Mouse (Mus musculus): Measurements from ENCODE around the gene Oip5.
"Not testable (repeated sequence)": the region's sequence is repeated elsewhere in the genome, so short reads cannot be mapped to it uniquely, and the experiment has no call there.

Gene Oip5

DNA sequence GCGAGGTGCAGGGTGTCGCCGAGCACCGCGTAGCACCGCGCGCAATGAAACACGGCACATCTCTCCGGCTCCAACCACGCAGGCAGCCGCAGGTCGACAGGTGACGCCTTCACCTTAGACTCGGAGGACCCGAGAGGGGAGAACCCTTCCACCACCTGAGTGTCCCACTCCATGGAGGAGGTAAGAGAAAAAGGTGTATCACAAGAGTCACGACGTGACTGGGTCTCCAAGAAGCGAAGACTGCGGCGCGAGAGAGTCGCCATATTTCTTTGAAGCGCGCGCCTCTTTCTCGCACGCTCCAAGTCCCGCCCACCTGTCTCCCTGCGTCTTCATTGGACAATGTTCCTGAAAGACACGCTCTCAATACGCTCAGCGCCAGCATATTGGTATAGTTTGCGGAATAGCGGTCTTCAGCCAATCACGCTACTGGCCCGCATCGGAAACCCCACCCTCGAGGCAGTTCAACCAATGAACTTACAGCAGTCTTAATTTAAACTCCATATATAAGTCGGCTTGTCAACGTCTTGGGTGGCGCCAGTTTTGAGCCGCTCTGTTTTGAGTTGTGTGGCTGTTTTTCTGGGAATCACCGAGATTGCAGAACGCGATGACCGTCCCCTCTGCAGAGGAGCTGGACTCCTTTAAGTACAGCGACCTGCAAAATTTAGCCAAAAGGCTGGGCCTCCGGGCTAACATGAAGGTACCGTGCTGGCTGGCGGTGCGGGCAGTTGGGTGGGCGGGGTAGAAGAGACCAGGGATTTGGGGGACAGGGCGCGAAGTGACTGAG is at the start of gene Oip5, which contains the start of gene Nusap1:
Gene Oip5, minus strand, starts transcription at position 271 of the 784 bp plus-strand sequence.
Gene Nusap1, plus strand, starts transcription at position 100 of the 784 bp plus-strand sequence.
- DNase-seq (ENCODE audit: low spot score), result peak; percentile 96

DNA sequence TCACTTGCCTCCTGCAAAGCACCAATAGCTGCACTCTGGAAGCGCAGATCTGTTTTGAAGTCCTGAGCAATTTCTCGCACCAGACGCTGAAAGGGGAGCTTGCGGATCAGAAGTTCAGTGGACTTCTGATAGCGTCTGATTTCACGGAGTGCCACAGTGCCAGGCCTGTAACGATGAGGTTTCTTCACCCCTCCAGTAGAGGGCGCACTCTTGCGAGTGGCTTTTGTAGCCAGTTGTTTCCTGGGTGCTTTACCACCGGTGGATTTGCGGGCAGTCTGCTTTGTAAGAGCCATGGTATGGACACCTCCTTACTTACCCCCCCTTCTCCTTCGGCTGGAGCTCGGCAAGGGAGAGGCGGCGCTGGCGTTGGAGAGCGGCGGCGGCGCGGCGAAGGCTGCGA is 47.5 kb upstream of the Oip5 start:
- not testable (repeated sequence) for DNase-seq (ENCODE audit: low spot score)

DNA sequence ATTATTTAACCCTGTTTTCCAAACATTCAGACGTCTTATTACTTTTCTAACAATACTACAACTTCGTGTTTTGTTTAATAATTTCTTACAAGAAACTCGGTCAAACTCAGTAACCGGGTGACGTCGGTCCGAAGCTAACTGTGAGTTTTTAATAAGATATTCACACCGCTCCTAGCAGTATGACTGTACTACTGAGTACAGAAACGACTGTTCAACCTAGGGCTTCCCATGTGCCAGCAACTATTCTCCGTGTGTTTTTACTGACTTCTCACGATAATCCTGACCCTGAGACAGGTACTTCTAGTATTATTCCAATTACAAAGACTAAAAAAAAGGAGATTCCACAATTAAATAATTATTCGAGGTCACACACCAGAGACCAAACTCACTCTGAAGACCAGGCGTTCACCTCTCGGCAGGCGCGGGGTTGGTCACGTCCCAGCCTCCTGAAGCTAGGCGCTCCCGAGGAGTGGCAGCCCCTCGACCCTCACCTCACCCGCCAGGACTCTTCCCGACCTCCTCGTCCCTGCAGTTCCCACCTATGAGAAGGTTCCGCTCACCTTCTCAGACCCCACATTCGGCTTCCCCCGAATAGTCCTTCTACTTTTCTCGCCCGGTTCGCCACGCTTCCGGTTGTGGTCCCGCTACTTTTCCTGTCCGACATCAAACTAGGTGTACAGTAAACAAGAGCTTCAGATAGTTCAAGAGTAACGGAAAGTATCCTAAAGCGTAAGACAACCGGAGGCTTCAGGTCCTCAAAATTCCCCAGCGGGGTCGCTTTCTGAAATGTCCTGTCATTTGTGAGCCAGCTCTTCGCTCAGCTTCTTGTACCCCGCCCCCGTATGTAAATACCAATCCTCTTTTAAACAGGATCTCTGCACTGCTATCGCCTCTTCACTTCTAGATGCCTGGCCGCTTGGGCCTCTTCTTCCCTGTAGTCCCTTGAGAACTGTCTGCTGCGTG is 44.2 kb upstream of the Oip5 start, which contains the start of gene Ndufaf1:
Gene Ndufaf1, minus strand, starts transcription at position 608 of the 963 bp plus-strand sequence.
- peak; percentile 82 for DNase-seq (ENCODE audit: low spot score)

DNA sequence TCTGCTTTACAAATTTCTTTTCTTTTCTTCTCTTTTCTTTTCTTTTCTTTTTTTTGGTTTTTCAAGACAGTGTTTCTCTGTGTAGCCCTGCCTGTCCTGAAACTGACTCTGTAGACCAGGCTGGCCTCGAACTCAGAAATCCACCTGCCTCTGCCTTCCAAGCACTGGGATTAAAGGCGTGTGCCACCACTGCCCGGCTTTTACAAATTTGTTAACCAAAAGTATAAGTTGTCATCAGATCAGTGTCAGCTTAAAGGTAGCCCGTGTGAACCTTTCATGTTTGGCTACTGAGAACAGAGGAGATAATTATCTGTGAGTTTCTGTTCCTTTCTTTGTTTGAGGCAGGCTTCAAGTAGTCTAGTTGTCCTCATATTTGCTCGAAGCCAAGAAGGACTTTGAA is 26.0 kb upstream of the Oip5 start:
- DNase-seq (ENCODE audit: low spot score), result no peak

GRCm38 (mm10) chr2:119641214-119641912 is 23.1 kb upstream of the Oip5 start:
- DNase-seq (ENCODE audit: low spot score), result no peak

GRCm38 (mm10) chr2:119636781-119637180 is 18.5 kb upstream of the Oip5 start:
- DNase-seq (ENCODE audit: low spot score), result no peak

- no peak for DNase-seq (ENCODE audit: low spot score)
Measured at GRCm38 (mm10) chr2:119621302-119621701, 3.0 kb upstream of the Oip5 start.

- not testable (repeated sequence) for DNase-seq (ENCODE audit: low spot score)
Measured at GRCm38 (mm10) chr2:119619002-119619401, 733 bp upstream of the Oip5 start.

GRCm38 (mm10) chr2:119617841-119618198 is 449 bp downstream of the Oip5 start:
- no peak for DNase-seq (ENCODE audit: low spot score)

DNA sequence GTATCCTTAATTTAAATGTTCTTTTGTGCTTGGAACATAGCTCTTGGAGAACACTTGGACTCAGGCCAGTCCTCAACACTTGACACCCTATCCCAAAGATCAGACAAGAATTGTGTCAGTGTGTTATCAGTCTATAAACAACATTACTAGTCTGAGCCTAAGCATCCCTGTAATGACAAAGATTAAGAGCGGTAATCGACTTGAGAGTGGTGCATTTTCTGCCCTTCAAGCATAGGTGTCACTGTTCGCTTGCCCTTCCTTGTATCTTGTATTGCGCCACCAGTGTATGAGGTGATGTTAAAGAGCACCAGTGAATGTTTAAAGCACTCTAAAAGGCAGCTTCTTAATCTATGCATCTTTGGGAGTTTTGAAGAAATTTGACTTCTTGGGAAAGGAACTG is 11.2 kb downstream of the Oip5 start:
- DNase-seq (ENCODE audit: low spot score), result no peak

GRCm38 (mm10) chr2:119605361-119605973 is 12.8 kb downstream of the Oip5 start:
- no peak for DNase-seq (ENCODE audit: low spot score)

- DNase-seq (ENCODE audit: low spot score), result no peak
Measured at GRCm38 (mm10) chr2:119603909-119604308, 14.4 kb downstream of the Oip5 start.

DNA sequence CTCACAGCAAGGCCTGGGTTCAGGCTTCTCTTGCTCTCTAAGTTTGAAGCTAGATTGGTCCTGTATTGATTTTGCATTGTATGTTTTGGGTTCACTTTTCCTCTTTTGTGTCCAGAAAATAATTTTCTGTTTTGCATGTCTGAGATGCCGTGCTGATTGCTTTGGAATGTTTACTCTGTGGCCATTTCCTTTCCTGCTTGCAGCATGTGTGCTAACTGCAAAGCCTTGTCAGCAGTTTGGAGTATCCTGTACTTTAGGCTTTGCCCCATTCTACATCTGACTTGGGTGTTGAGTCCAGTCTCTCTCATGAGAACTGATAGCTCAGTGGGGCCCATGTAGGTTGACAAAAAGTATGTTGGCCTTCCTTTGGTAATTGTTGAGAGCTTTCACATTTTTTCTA is 15.8 kb downstream of the Oip5 start:
- DNase-seq (ENCODE audit: low spot score), result no peak

DNA sequence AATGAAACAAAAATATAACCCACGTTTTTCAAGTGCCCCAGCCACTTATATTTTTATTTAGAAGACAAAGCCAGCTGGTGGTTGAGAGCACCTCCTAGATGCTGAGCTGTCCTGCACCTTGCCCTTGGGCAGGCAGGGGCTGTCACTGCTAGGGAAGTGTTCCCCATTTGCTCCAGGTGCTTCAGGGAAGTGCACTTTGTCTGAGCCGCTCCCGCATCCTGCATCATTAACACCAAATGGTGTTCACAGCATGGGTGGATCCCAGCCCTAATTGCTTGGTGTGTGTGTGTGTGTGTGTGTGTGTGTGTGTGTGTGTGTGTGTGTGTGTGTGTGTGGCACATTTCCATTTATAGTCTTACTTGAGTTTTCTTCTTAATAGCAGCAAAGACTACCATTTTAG is 16.7 kb downstream of the Oip5 start:
- DNase-seq (ENCODE audit: low spot score), result not testable (repeated sequence)

GRCm38 (mm10) chr2:119601027-119601426 is 17.2 kb downstream of the Oip5 start:
- no peak for DNase-seq (ENCODE audit: low spot score)

DNA sequence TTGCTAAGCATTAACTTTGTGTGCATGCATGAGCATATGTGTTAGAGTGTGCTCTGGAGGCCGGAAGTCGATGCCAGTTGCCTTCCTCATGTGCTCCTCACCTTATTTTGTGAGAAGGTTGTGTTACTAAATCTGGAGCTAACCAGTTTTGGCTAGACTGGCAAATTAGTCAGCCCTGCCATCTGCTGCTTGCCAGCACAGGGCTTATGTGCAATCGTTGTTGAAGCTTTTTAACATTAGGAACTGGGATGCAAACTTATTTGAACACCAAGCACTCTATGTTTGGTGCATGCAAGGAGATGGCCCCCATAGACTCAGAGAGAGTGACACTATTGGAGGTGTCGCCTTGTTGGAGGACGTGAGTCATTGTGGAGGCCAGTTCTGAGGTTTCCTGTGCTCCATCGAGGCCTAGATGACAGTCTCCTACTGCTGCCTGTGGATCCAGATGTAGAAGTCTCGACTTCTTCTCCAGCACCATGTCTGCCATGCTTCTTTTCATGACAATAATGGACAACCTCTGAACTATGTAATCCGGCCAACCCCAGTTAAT is 21.4 kb downstream of the Oip5 start:
- DNase-seq (ENCODE audit: low spot score), result no peak

DNA sequence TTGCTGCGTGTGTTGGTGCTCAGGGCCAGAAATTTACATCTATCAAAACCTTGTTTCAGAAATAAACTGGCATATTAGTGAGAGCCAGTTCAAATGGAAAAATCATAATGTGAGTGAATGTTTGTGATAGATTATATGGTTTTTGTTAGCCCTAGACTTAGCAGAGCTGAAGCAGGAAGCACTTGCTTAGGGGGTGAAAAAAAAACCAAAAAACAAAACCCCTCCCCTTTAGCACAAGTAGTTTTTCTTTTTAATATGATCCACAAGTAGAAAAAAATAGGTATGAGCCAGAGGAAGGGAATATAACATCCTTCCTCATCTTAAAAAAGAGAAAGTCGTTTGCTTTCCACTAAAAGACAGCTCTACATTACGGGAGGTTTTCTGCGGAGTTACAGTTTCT is 23.0 kb downstream of the Oip5 start:
- DNase-seq (ENCODE audit: low spot score), result no peak

- peak; percentile 98 for DNase-seq (ENCODE audit: low spot score)
Measured at GRCm38 (mm10) chr2:119594113-119594981, 23.9 kb downstream of the Oip5 start.

DNA sequence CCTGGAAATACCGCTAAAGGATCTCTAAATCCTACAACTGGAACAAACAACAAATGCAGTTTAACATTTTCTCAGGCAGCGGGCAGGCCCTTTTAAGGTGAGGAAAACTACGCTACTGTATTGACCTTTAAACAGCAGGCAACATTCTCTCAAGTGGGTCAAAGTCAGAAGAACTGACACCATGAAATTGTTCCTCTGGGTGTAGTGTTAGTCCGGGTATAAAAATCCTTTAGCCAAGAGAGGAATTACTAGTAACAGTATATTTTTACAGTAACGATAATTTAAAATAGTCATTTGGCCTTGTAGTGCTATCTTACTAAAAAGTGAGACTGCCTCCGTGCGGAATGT is 24.5 kb downstream of the Oip5 start:
- DNase-seq (ENCODE audit: low spot score), result no peak

GRCm38 (mm10) chr2:119591247-119591646 is 27.0 kb downstream of the Oip5 start:
- no peak for DNase-seq (ENCODE audit: low spot score)

DNA sequence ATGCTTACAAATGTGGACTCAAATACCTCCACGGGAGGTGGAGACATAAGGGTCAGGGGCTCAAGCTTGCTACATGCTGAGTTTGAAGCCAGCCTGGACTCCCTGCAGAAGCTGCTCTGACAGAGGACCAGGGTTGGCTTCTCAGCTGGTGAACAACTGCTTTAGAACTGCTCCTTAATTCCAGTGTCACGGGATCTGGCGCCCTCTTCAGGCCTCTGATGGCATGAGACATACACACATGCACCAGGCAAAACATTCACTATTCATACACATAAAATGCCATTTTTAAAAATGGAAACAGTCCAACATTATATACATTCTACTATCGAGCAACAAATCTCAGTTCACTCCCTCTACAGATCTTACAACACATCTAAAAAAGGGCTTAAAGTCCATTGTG is 30.9 kb downstream of the Oip5 start:
- DNase-seq (ENCODE audit: low spot score), result peak; percentile 71

Data from lung, postnatal 25 days (tissue).